Mouse (Mus musculus): ENCODE measurements around the gene St3gal3. TPM values are rescaled to one million over a fixed set of nuclear protein-coding genes. Genes with fewer than 3 reads are reported as not detected.

The St3gal3 gene
- polyA plus RNA-seq, 1 experiment from 2014 or later: 10.8 TPM

DNA sequence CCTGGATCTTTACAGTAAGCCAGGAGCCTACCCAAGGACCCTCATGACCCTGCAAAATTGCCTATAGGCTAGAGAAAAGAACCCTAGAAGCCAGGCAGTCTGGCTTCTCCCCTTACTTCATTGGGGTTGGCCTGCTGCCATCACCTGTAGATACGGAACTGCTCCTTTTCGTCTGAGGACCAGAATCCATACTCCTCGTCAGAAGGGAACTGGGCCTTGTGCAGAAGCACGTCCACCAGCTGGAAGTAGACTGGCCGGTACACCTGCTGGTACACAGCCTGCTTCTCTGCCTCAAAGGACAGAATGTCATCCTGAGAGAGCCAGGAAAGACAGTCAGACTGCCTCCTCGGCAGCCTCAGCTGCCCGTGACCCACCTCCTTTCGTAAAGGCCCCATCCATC lies 230.0 kb downstream of the St3gal3 start:
- Histone ChIP-seq H3K36me3 (peaks cover 65% of the 10 kb centered on the region), H3K4me2 (replicated peaks) (no peak overlapping the region), H3K27ac (no peak overlapping the region), H3K9ac (no peak overlapping the region), H3K4me1 (no peaks in the 10 kb centered on the region; the same call in 1 of the 2 replicates), H3K27me3 (no peaks in the 10 kb centered on the region), H3K9me3 (no peaks in the 10 kb centered on the region), H3K4me3 (no peak overlapping the region)
- ATAC-seq (ENCODE audit: insufficient number of reproducible peaks, insufficient read depth, low FRiP score, low TSS enrichment): no peak
- WGBS: 90% methylated on average over 8 of the region's 8 CpGs

- Histone ChIP-seq H3K27me3 (no peaks in the 10 kb centered on the region), H3K9ac (no peak overlapping the region), H3K36me3 (peaks cover 72% of the 10 kb centered on the region), H3K4me3 (no peak overlapping the region), H3K9me3 (no peaks in the 10 kb centered on the region), H3K4me1 (no peaks in the 10 kb centered on the region; the same call in 1 of the 2 replicates), H3K4me2 (replicated peaks) (no peak overlapping the region), H3K27ac (no peak overlapping the region)
- ATAC-seq (ENCODE audit: insufficient number of reproducible peaks, insufficient read depth, low FRiP score, low TSS enrichment): no peak
- WGBS: 93% methylated on average over 10 of the region's 10 CpGs
Measured at GRCm38 (mm10) chr4:117904094-117904493, 230.6 kb downstream of the St3gal3 start.

DNA sequence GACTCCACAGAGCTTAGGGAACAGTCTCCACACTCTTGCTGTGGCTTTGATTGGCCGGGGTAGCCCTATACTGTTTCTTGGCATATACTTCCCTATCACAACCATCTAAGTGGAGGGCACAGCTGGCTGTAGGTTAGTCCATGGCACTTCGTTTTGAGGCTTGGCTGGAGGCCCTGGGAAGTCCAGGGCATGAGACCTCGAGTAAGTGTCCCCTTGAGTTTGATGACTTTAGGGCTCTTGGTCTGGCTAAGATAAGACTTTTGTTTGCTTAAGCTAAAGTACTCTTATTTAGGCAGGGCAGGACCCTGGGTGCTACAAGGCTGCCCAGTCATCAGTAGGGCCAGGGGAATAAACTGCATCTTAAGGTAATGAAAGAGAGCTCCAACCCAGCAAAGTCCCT lies 236.6 kb downstream of the St3gal3 start:
- Histone ChIP-seq H3K4me3 (no peak overlapping the region), H3K27me3 (no peaks in the 10 kb centered on the region), H3K27ac (no peak overlapping the region), H3K9ac (no peak overlapping the region), H3K36me3 (peaks cover 92% of the 10 kb centered on the region), H3K4me2 (replicated peaks) (no peak overlapping the region), H3K9me3 (no peaks in the 10 kb centered on the region), H3K4me1 (no peaks in the 10 kb centered on the region)
- ATAC-seq (ENCODE audit: insufficient number of reproducible peaks, insufficient read depth, low FRiP score, low TSS enrichment): no peak
- WGBS: 75% methylated on average over 3 of the region's 3 CpGs

DNA sequence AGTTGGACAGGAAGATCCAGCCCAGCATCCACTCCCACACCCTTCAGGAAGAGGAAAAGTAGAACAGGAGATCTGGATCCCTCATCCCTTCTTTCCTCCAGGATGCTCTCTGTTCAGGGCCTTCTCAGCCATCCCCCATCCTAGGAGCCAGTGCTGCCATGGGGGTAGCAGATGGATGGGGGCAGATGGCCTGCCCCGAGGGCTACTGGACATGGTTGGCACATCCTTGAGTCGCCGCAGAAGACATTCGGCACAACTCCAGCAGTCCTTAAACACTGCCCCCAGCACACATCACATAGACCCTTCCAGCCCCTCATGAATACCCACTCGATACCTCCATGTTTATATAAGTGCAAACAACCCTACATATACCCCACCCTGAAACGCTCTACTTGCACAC lies 238.7 kb downstream of the St3gal3 start:
- H3K9me3 ChIP-seq: no peaks in the 10 kb centered on the region
- H3K4me3 ChIP-seq: no peak overlapping the region
- H3K27ac ChIP-seq: no peak overlapping the region
- WGBS: 91% methylated on average over 6 of the region's 6 CpGs
- peaks cover 71% of the 10 kb centered on the region for H3K36me3 ChIP-seq
- no peak for ATAC-seq (ENCODE audit: insufficient number of reproducible peaks, insufficient read depth, low FRiP score, low TSS enrichment)
- H3K27me3 ChIP-seq: no peaks in the 10 kb centered on the region
- H3K4me2 ChIP-seq (replicated peaks): no peak overlapping the region
- H3K9ac ChIP-seq: no peak overlapping the region
- H3K4me1 ChIP-seq: peaks cover 4% of the 10 kb centered on the region

- WGBS: 80% methylated on average over 7 of the region's 7 CpGs
- Histone ChIP-seq H3K4me2 (replicated peaks) (no peak overlapping the region), H3K27me3 (no peaks in the 10 kb centered on the region), H3K27ac (no peak overlapping the region), H3K36me3 (peaks cover 66% of the 10 kb centered on the region), H3K4me3 (no peak overlapping the region), H3K4me1 (peaks cover 6% of the 10 kb centered on the region), H3K9me3 (no peaks in the 10 kb centered on the region), H3K9ac (no peak overlapping the region)
- no peak for ATAC-seq (ENCODE audit: insufficient number of reproducible peaks, insufficient read depth, low FRiP score, low TSS enrichment)
Measured at GRCm38 (mm10) chr4:117895339-117895738, 239.4 kb downstream of the St3gal3 start.

GRCm38 (mm10) chr4:117894601-117895000 lies 240.1 kb downstream of the St3gal3 start:
- H3K4me3 ChIP-seq: no peak overlapping the region
- no peak overlapping the region for H3K27ac ChIP-seq
- no peak overlapping the region for H3K4me2 ChIP-seq (replicated peaks)
- WGBS: 90% methylated on average over 8 of the region's 8 CpGs
- no peak for ATAC-seq (ENCODE audit: insufficient number of reproducible peaks, insufficient read depth, low FRiP score, low TSS enrichment)
- no peaks in the 10 kb centered on the region for H3K9me3 ChIP-seq
- H3K36me3 ChIP-seq: peaks cover 64% of the 10 kb centered on the region
- peaks cover 6% of the 10 kb centered on the region for H3K4me1 ChIP-seq
- H3K27me3 ChIP-seq: no peaks in the 10 kb centered on the region
- H3K9ac ChIP-seq: no peak overlapping the region

DNA sequence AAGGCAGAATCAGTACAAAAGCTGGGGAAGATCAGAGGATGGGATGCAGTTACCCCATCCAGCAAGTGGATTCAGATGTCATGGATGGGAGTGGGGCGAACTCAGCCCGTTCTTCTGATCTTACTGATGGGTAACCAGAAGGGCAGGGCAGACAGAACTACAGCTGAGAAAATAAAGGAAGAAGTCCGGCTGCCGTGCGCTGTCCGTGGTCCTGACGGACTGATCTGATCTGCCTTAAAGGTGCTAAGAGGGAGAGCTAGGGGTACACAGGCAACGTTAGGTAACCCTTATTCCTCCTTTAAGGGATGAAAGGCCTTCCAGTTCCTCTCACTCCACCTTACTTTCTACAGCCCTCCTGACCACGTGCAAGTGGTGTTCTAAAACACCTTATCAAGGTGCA lies 241.3 kb downstream of the St3gal3 start:
- Histone ChIP-seq H3K27me3 (no peaks in the 10 kb centered on the region), H3K4me1 (peaks cover 6% of the 10 kb centered on the region), H3K27ac (no peak overlapping the region), H3K36me3 (peaks cover 60% of the 10 kb centered on the region), H3K9me3 (no peaks in the 10 kb centered on the region), H3K9ac (no peak overlapping the region), H3K4me2 (replicated peaks) (no peak overlapping the region), H3K4me3 (no peak overlapping the region)
- WGBS: 19% methylated on average over 9 of the region's 9 CpGs
- ATAC-seq (ENCODE audit: insufficient number of reproducible peaks, insufficient read depth, low FRiP score, low TSS enrichment): no peak

DNA sequence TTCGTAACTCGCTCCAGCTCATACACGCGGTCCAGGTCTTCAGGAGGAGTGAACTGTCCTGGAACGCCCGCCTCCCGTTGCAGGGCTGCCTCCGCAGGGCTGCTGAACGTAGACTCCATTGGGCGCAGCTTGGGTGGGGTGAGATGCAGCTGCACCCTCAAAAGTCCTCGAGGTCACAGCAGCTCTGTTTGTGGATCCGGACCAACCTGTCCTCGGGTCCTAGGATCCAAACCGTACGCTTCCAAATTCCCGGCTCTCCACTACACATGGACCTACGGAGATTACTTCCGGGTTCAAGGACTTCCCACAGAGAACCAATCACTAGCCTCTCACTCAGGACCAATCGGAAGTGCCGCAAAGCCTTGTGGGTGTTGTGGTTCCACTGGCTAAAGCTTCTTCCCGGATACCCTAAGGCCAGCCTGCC lies 243.0 kb downstream of the St3gal3 start, which contains the start of gene Dph2:
TSS of gene Dph2 (minus strand) at position 295 of the 424 bp plus-strand sequence.
- peak; percentile 78 for ATAC-seq (ENCODE audit: insufficient number of reproducible peaks, insufficient read depth, low FRiP score, low TSS enrichment)
- no peaks in the 10 kb centered on the region for H3K9me3 ChIP-seq
- under 1% methylated on average over 21 of the region's 21 CpGs for WGBS
- H3K27ac ChIP-seq: no peak within 1 kb of the TSS
- H3K36me3 ChIP-seq: peaks cover 45% of the 10 kb centered on the region
- H3K9ac ChIP-seq: peak within 1 kb of the TSS; percentile 59
- H3K27me3 ChIP-seq: no peaks in the 10 kb centered on the region
- H3K4me3 ChIP-seq: peak within 1 kb of the TSS; percentile 76
- peak within 1 kb of the TSS; percentile 87 for H3K4me2 ChIP-seq (replicated peaks)
- H3K4me1 ChIP-seq: peaks cover 11% of the 10 kb centered on the region

DNA sequence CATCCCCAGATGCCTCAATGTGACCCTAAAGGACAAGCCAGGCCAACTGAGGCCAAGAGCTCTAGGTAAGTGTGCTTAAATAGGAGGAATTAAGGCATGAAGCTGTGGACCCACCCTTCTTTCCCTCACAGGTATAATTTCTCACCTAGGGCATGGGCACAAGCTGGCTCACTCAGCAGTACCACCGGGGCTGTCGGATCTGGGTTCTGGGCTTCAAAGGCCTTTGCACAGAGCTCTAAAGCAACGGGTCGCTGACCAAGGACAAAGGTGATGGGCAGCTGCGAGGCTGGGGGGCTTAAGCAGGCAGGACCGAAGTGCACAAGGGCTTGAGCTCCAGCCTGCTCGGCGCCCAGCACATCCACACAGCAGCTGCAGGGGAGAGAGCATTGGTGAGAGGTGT lies 244.0 kb downstream of the St3gal3 start:
- Histone ChIP-seq H3K9me3 (no peaks in the 10 kb centered on the region), H3K4me1 (peaks cover 18% of the 10 kb centered on the region), H3K4me2 (replicated peaks) (peak overlapping the region; percentile 87), H3K9ac (no peak overlapping the region), H3K4me3 (peak overlapping the region; percentile 76; the same call in 1 of the 2 replicates), H3K36me3 (peaks cover 37% of the 10 kb centered on the region), H3K27ac (no peak overlapping the region), H3K27me3 (no peaks in the 10 kb centered on the region)
- ATAC-seq (ENCODE audit: insufficient number of reproducible peaks, insufficient read depth, low FRiP score, low TSS enrichment): no peak
- WGBS: 85% methylated on average over 8 of the region's 8 CpGs

DNA sequence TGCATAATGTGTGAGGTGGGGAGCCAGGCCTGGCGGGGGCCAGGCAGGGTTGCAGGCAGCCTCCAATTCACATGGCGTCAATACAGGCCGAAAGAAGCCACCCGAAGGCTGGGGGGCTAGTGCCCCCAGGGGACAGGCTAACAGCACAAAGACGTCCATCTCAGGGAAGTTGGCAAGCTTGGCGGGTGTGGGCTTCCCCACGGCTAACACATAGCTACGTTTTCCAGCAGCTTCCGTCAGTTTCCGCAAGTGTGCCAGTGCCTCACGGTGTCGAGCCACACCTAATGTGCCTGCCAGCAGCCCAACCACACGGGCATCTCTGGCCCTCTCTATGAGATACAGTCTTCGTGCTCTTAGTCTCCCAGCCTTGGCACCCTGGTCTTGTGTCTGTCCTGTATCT lies 244.7 kb downstream of the St3gal3 start:
- H3K4me1 ChIP-seq: peaks cover 18% of the 10 kb centered on the region
- no peak overlapping the region for H3K9ac ChIP-seq
- WGBS: 90% methylated on average over 14 of the region's 14 CpGs
- no peaks in the 10 kb centered on the region for H3K27me3 ChIP-seq
- H3K9me3 ChIP-seq: no peaks in the 10 kb centered on the region
- ATAC-seq (ENCODE audit: insufficient number of reproducible peaks, insufficient read depth, low FRiP score, low TSS enrichment): no peak
- H3K36me3 ChIP-seq: peaks cover 36% of the 10 kb centered on the region
- no peak overlapping the region for H3K4me3 ChIP-seq
- no peak overlapping the region for H3K27ac ChIP-seq
- no peak overlapping the region for H3K4me2 ChIP-seq (replicated peaks)

GRCm38 (mm10) chr4:117889471-117889870 lies 245.2 kb downstream of the St3gal3 start:
- no peaks in the 10 kb centered on the region for H3K9me3 ChIP-seq
- peaks cover 35% of the 10 kb centered on the region for H3K36me3 ChIP-seq
- no peak overlapping the region for H3K27ac ChIP-seq
- H3K4me2 ChIP-seq (replicated peaks): no peak overlapping the region
- WGBS: 90% methylated on average over 15 of the region's 15 CpGs
- H3K9ac ChIP-seq: no peak overlapping the region
- no peak overlapping the region for H3K4me3 ChIP-seq
- no peak for ATAC-seq (ENCODE audit: insufficient number of reproducible peaks, insufficient read depth, low FRiP score, low TSS enrichment)
- H3K4me1 ChIP-seq: peaks cover 19% of the 10 kb centered on the region
- no peaks in the 10 kb centered on the region for H3K27me3 ChIP-seq

GRCm38 (mm10) chr4:117887920-117888319 lies 246.8 kb downstream of the St3gal3 start:
- Histone ChIP-seq H3K27me3 (no peaks in the 10 kb centered on the region), H3K36me3 (peaks cover 30% of the 10 kb centered on the region), H3K27ac (no peak overlapping the region), H3K9me3 (no peaks in the 10 kb centered on the region), H3K4me3 (no peak overlapping the region), H3K4me2 (replicated peaks) (peak overlapping the region; percentile 96; the same call in 1 of the 2 replicates), H3K9ac (no peak overlapping the region), H3K4me1 (peaks cover 28% of the 10 kb centered on the region)
- WGBS: 76% methylated on average over 2 of the region's 2 CpGs
- no peak for ATAC-seq (ENCODE audit: insufficient number of reproducible peaks, insufficient read depth, low FRiP score, low TSS enrichment)

DNA sequence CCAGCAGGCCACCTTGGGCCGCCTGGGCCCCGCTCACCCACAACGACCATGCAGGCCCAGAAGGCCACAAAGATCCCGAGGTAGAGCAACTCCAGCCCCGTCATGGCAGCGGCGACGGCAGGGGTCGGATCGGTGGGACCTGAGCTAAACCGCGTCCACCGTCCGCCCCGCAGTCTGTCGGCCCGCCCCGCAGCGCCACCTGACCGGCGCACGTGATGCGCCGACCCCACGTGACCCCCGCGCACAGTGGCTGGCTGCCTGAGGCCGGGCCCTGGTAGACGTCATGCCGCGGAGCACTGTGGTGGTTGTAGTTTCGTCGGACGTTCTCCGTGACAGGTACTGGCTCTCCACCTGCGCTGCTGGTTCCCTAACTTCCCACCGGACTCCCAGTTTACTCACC lies 247.6 kb downstream of the St3gal3 start, which contains the start of gene Atp6v0b:
TSS of gene Atp6v0b (minus strand) at position 201 of the 400 bp plus-strand sequence.
- Histone ChIP-seq H3K27me3 (no peaks in the 10 kb centered on the region), H3K4me1 (peaks cover 32% of the 10 kb centered on the region), H3K9me3 (no peaks in the 10 kb centered on the region), H3K4me3 (peak within 1 kb of the TSS; percentile 90), H3K27ac (no peak within 1 kb of the TSS), H3K4me2 (replicated peaks) (peak within 1 kb of the TSS; percentile 96), H3K36me3 (peaks cover 30% of the 10 kb centered on the region), H3K9ac (peak within 1 kb of the TSS; percentile 80)
- ATAC-seq (ENCODE audit: insufficient number of reproducible peaks, insufficient read depth, low FRiP score, low TSS enrichment): peak; percentile 84
- under 1% methylated on average over 35 of the region's 37 CpGs for WGBS

All from embryonic facial prominence, embryonic 12.5 days (tissue).